Mouse (Mus musculus): ENCODE results near the gene Fancd2os.
A peak's percentile ranks its signal among the peaks of the same experiment; 100 is the strongest.

The Fancd2os gene

DNA sequence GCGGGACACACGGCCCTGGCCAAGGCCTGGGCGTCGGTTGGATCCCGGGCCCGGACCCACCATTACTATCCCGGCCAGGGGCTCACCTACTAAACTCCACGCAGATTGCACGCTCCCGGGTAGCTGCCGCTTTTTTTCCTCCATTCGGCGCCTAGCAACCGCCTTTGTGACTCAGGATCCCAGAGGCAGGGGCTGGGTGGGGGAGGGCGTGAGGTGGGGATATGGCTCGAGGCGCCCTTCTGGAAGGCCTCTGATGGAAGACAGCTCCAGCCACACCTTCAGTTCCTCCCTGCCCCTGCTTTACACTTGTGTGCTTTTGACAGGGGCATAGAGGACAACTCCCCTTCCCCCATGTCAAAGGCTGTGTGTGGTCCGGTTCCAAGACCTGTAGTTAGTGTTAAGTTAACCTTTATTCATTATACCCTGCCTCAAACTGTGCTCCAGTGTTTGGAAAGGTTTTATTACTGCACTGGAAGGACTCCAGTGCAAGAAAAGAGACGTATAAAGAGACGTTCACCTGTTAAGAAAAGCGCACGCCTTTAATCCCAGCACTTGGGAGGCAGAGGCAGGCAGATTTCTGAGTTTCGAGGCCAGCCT lies at the start of gene Fancd2os:
Fancd2os (minus strand) TSS at position 173 of the 597 bp plus-strand sequence.
- no peak for DNase-seq

DNA sequence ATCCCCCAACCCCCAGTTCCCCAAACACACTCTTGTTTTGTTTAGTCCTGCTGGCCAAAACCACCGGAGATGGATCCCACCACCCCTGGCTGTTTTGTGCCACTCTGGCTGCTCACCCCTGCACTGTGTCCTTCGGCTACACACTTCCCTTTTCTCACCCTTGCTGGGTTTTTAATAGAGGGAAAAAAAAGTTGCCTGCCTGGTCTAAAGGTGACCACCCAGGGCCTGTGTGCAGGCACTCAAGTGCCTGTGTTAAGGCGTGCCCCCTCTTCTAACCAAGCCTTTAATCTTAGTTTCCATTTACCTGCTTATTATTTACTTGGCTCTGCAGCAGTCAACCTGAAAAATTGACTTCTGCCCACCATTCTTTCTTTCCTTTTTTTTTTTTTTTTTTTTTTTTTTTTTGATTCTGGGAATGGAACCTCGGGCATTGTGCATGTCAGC lies 49.7 kb upstream of the Fancd2os start:
- DNase-seq: no peak

DNA sequence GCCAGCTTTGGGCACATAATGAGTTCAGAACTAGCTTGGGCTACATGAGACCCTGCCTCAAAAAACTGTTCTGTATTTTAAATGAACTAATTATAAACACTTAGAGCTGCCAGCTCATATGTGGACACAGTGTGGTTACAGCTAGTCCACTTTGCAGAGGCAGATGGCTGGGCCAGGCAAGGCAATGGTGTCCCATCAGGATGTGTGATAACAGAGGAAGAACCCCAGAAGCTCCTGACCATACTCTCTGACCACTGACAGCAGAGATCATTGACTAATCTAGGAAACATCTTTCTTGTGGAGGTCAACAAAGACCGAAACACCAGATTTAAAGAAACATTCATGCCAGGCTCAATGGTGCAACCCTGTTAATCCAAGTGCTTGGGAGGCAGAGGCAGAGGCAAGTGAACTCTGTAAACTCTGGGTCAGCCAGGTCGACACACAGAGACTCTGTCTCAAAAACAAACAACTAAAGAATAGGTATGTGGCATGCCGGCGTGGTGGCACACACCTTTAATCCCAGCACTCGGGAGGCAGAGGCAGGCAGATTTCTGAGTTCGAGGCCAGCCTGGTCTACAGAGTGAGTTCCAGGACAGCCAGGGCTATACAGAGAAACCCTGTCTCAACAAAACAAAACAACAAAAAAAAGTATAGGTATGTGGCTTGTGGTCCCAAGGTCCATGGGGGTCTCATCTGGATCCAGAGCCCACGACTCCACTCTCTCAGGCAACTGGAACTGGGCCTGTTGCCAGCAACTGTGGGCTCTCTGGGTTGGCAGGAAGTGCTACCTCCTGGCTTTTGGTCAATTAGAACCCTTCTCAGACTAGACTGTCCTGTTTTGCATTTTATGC lies 49.1 kb upstream of the Fancd2os start:
- peak; percentile 21 to 37 for DNase-seq

DNA sequence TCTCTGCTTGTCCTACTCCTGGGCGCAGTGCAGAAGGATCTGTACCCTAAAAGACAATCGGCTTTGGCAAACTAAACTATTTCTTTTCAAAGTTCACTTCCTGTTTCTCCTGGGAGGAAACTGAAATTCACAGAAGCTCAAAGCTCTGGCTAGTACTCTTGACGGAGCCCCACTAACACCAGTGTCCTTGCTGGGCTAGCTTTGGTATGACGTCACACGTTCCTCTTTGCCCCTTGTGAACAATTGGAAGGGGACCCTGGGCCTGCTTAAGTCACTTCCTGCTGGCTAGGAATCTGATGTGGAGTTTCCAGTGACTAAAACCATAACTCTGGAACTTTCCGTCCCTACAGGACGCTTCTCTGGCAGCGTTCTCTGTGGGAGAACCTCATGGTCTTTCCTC lies 44.3 kb upstream of the Fancd2os start:
- DNase-seq: no peak

DNA sequence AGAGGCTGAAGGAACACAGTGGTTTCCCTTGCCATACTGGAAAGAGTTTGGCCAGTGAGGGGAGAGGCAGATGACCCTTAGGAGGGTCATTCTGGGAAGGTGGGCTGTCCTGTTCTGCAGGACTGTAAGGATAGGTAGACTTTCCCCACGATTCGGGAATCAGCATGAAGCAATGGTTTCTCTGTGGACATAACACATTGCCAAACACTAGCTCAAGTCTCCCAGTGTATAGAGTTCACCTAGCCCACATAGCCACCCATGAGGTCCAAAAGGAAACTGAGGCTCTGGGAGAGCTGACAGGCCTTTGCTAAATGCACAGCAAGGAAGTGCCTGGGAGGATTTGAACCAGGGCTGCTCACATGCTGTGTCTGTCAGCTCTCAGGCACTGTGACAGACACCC lies 43.5 kb upstream of the Fancd2os start:
- no peak for DNase-seq

DNA sequence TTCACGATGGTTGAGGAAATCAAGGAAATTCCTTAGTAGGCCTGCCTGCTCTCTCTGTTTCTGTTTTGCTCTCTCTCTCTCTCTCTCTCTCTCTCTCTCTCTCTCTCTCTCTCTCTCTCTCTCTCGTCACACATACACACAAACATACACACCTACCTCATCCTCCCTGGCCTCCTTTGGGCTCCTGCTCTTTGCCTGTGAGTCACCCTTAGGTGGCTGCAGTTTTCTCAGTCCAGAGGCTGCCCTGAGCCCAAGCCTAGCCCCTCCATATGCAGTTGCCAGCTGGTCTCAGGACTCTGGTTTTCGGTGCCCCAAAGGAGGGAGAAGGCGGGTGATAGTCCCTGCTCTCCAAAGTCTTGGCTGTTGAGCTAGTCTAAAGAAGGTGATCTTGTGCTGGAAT lies 42.5 kb upstream of the Fancd2os start:
- no peak for DNase-seq

DNA sequence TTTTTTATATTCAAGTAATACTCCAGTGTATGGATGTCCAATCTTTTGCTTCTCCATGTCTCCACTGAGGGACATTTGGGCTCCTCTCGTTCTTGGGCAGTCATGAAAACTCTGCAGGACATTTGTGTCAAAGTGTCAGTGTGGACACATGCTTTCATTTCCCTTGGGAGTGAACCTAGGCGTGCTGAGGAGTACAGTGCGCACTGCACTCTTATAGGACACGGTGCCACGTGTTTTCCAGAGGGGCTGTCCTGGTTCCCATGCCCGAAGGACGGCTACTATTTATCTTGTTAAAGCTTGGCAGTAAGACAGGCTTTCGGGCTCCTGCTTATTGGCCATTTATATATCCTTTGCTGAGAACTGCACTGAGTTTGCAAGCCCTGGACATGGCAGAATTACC lies 42.1 kb upstream of the Fancd2os start:
- no peak for DNase-seq

DNA sequence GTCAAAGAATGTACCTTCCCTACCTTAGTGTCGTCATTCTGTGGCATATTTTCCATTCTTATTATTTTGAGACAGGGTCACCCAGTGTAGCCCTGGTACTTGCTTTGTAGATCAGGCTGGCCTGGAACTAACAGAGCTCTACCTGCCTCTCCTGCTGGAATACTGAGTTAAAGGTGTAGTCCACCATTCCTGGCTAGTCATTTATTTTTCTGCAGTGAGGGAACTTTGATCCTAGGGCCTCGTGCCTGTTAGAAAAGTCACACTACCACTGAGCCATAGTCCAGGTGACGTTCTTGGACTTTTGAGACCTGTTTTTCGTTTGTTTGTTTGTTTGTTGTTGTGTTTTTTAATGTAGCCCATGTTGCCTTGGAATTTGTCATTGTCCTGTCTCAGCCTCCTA lies 38.7 kb upstream of the Fancd2os start:
- no peak for DNase-seq

DNA sequence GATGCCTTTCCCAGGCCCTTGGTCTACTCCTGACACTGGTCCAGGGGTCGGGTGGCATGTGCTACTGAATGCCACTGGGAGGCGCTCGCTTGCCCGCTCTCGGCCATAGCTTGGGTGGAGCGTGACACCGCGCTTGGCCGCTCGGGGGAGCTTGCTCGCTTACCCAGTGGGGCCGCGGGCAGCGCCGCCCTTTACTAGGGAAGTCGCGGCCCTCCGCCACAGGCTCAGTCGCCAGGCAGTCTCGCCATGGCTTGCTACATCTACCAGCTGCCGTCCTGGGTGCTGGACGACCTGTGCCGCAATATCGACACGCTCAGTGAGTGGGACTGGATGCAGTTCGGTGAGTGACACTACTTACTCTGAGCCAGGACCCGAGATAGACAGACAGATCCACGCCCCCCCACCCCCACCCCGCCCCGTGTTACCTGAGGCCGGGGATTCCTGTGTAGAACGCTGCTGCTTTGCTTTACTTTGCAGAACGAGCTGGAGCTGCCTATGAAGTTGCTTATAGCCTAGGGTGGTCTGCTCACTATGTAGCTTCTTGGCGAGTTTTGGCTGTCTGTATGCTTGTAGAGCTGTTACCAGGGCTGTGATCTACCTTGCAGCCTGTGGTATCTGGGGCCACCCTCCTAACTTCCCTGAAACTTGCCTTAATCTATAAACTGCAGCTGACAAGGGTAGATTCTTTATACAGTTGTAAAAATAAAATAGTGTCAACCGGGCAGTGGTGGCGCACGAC lies 38.0 kb upstream of the Fancd2os start, which contains the start of gene Irak2:
Irak2 (plus strand) TSS at position 166 of the 739 bp plus-strand sequence.
- peak; percentile 97 for DNase-seq

DNA sequence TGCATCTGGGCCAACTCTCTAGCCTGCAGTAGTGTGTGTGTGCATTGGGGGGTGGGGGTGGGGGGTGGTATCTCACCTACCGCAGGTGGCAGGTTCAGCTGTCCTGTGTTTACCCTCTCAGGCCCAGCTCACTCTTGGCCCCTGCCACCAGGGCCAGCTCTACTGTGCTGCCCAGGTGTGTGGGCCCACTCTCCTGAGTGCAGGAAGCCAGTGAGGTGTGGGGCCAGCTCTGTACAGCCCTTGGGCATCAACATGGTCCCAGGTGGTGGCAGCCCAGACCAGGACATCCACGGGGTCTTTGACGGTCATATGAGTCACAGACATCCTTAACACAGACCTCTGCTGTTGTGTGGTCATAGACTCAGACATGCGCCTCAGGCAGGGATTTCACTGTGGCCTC lies 32.3 kb upstream of the Fancd2os start:
- no peak for DNase-seq

DNA sequence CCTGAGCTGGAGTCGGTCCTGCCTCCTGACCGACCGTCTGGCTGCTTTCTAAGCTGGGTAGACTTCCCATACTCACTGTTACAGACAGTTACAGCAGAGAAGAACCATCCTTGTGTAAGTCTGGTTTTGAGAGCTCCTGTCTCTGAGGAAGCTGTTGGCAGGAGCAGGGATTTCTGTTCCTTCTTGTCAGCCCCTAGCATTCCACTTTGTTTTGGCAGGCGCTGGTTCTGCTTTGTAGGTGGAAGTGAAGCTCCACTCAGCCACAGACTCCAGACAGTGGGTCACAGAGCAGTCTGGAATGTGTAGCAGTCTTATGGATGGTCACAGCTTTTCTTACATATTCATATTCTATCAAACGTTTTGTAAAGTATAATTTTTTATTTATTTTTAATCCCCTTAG lies 29.8 kb upstream of the Fancd2os start:
- no peak for DNase-seq

DNA sequence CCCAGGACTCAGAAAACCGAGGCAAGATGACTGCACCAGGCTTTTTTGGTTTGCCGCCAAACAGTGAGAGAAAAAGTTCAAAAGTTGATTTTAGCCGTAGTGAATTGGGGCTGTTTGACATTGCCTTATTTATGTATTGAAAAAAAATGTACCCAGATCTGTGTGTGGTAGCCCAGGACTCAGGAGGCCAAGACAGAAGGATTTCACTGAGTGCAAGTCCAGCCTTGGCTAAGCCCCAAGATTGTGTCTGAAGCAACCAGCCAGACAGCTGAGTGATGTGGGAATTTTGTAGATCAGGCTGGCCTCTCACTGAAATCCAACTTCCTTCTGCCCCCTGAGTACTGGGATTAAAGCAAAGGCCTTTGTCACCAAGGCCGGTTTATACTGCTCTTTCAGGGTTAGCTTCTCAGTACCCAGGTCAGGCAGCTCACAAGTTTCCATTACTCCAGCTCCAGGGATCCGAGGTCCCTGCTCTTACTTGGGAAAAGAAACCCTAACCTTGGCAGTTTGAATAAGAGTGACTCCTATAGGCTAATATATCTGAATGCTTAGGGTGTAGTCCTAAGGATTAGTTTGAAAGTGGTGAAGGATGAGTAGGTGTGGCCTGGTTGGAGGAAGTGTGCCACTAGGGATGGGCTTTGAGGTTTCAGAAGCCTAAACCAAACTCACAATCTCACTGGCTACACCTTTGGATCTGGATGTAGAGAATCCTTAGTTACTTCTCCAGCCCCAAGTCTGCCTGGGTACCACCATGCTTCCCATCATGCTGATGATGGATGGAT lies 24.7 kb upstream of the Fancd2os start:
- peak; percentile 57 to 60 for DNase-seq

DNA sequence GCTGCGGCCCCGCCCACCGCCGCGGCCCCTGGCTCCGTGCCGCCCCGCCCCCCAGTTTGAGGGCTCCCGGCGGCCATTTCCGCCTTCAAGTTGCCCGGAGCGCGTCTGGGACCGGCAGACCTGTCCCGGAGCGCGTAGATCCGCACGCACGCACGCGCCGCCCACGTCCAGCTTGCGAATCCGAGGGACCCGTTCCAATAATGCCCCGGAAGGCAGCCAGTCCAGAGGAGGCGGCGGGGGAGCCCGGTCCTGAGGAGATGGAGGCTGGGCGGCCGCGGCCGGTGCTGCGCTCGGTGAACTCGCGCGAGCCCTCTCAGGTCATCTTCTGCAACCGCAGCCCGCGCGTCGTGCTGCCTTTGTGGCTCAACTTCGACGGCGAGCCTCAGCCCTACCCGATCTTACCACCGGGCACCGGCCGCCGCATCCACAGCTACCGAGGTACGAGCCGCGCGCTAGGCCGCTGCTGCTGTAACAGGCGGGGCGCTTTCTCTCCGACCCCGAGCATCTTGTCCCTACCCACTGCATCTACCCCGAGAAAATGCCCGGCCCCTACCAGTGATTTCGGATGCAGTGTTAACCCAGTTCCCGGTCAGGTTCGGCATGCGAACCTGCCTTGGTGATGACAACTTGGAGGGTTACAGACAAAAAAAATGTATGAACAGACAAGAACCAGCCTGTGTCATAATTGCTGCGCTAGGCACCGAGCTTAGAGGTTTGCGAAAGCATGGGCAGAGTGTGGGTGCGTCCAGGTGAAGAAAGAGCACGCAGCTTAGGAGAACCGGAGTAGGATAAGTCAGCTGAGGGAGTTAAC lies 23.6 kb upstream of the Fancd2os start, which contains the start of gene Vhl:
Vhl (plus strand) TSS at position 19 of the 811 bp plus-strand sequence.
- DNase-seq: peak; percentile 90 to 92

DNA sequence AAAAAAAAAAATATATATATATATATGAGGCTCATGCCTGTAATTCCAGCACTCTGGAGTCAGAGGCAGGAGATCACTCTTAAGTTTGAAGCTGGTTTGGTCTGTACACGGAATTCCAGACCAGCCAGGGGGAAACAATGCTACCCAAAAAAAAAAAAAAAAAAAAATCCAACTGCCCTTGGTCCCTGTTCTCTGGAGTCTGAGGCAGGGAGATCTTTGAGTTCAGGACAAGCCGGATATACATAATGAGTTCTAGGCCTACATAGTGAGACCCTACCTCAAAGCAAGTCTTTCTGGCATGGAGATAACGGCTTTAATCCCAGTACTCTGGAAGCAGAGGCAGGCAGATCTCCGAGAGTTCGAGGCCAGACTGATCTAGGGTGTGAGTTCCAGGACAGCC lies 22.9 kb upstream of the Fancd2os start:
- DNase-seq: no peak

DNA sequence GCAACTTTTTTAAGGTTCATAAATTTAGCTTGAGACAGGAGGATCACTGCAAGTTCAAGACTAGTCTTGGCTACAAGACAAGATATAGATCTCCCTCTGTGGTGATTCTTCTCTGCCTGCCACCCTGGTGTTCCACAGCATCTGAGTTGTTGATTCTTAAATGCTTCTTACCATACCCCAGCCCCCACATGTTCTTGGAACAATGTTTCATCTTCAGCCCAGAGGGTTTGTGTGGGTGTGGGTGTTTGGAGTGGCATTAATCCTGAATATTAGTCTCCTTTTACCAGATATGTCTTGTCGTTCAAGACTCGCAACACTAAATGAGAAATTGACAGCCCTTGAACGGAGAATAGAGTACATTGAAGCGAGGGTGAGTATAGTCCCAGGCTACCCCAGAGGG lies 15.0 kb upstream of the Fancd2os start:
- no peak for DNase-seq

DNA sequence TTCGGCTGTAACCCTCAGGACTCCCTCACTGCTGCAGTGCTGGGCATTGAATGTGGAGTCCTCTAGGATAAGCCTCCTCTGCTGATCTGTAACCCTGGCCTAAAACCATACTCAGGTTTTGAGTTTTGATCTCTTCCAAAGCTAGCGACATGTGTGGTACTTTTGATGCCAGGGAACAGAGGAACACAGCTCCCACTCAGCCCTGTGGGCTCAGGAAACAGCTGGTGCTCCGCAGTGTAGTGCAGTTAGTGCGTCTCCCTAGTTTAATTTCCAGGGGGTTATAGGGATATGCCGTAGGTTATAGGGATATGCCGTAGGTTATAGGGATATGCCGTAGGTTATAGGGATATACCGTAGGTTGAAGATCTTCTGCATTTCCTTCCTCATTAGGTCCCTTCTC lies 14.5 kb upstream of the Fancd2os start:
- no peak for DNase-seq

DNA sequence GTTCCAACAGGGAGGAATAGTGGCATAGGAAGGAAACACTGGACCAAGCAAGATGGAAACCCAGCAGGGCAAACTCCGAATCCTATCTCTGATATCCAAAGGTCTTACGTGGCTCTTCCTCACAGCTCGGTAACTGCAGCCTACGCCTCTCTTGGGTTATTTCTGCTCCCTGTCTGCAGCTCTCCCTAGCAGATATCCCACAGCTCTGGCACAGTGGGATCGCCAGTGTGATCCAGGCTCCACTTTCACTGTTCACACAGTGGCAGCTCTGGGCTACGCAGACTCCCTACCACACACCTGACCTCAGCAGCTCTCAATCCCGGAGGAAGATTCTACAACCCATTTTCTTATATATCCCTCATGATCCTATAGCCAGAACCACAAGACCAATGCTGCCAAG lies 13.6 kb upstream of the Fancd2os start:
- no peak for DNase-seq

DNA sequence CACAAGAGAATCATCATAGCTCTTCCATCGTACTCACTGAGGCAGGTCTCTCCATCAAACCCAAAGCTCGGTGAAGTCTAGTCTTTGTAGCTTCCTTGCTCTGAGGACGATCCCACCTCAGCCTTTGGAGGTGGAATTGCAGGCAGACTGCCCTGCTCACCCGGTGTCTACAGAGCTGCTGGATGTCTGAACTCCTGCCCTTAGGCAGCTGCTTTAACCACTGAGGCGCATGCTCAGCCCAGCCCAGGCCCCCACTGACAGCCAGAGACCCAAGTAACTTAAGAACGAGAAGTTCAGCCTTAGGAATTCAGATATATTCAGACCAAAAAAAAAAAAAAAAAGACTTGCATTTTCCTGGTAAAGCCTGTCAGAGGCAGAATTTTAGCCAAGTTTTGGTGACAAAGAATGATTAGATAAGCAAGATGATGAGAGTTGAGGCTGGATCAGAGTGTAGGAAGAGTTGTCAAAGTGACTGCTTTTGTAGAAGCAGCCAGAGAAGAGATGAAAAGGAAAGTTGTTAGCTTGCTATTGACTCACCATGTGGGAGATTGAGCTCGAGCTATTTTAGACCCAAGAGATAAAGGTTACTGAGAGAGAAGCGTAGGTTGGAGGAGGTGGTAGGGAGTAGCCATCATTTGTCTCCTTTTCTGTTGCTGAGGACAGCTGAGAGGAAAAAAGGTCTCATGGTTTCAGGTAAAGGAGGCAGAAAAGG lies 11.9 kb upstream of the Fancd2os start:
- DNase-seq: no peak

DNA sequence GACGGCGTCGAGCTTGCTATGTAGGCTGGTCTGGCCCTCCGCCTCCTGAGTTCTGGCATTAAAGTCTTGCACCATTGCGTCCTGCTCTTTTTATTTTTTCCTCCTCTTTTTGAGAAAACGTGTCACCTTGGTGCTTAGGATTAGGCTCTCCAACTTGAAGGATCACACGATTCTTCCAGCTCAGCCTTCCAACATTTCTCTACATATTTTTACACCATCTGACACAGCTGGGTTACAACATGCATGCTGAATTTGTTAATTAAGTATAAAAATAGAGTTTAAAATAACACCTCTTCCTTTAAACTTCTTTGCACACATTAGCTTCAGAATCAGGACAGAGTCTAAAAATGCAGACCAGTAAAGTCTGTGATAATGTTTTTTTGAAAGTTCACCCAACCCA lies 8.8 kb upstream of the Fancd2os start:
- no peak for DNase-seq

DNA sequence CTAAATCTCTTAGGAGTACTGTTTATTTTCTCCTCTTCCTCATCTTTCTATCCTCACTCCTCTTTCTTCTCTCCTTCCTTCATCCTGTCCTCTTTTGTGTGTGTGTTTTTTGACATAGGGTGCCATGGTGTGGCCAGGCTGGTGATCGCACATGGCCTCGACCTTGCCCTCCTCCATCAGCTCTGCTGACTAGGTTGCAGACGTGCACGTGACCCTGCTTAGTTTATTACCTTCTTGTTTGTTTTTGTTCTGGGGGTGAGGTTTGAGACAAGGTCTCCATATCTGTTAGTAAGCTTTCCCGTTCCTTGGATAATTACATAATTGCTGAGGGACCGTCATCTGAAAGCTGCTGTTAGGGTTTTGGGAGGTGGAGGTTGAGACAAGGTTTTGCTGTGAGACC lies 8.4 kb upstream of the Fancd2os start:
- DNase-seq: no peak

DNA sequence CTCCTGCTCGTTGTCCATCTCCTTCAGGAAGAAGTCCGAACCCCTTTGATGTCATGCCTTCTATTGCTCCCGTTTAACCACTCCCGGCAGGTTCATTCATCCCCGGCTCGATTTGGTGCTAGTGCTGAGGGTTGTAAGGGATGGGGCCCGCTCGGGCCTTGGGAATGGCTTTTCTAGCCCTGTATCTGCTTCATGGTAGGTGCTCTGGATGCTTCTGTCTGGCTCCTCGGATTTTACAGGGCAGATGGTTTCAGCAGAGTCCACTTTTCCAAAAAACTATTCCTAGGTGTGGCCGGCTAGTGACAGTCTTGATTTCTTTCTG lies 4.7 kb upstream of the Fancd2os start:
- DNase-seq: no peak

All from cerebellum, postnatal 10 days (tissue).